Mouse (Mus musculus): ENCODE measurements around the gene Fbf1.

Fbf1 gene

DNA sequence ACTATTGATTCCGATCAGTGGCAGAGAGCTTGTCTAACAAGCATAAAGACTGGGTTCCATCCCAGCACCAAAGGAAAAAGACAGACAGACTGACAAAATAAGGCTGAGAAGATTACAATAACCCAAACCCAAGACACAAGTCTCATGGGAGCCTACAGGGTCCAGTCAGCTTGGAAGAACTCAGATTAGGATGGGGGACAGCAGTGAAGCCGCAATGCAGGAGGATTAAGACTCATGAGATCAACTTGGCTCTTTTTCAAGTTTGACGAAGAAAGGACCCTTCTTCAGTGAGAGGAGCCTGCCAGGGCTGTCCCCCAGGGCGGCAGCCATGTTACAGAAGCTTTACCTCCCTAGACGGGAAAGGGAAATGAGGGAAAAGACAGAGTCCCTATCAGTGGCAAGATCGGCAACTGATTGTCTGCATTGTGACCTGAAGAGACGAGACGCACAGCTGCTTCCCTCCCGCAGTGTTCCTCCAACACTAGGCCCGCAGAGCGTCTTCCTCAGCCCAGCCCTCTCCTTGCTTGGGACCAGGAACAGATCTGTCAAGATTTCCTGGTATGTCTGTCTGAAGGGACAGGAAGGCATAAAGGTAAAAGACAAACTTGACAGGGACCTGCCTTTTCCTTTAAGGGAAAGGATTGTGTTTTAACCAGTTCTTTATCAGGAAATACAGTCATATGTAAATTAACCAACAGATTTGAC, 19.4 kb upstream of the Fbf1 start:
- in situ Hi-C loops (cut with MboI; ENCODE audit: low pct_unique_long_range_greater_than_20kb in 1 of 2, low sequenced_read_pairs in 2 of 2, unreplicated experiment in 1 of 2): no loop called here

GRCm38 (mm10) chr11:116186360-116186759, 18.4 kb upstream of the Fbf1 start:
- in situ Hi-C loops (cut with MboI; ENCODE audit: low pct_unique_long_range_greater_than_20kb in 1 of 2, low sequenced_read_pairs in 2 of 2, unreplicated experiment in 1 of 2): no loop called here

DNA sequence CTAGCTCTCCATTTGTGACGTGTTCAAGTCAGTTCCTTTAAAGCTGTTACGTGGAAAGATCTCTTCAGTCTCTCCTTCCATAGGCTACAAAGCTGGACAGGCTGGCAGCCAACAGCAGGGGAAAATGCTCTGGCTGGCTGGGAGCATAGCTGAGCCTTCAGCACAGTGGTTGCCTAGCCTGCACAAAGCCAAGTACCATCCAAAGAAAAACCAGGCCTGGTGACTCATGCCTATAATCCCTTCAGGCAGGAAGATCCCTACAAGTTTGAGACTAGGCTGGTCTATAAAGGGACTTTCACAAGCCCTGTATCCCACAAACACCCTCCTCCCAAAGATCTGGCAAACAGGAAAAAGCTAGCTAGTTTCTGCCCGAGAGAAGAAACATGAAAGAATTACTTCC, 17.9 kb upstream of the Fbf1 start:
- in situ Hi-C loops (cut with MboI; ENCODE audit: low pct_unique_long_range_greater_than_20kb in 1 of 2, low sequenced_read_pairs in 2 of 2, unreplicated experiment in 1 of 2): no loop called here

DNA sequence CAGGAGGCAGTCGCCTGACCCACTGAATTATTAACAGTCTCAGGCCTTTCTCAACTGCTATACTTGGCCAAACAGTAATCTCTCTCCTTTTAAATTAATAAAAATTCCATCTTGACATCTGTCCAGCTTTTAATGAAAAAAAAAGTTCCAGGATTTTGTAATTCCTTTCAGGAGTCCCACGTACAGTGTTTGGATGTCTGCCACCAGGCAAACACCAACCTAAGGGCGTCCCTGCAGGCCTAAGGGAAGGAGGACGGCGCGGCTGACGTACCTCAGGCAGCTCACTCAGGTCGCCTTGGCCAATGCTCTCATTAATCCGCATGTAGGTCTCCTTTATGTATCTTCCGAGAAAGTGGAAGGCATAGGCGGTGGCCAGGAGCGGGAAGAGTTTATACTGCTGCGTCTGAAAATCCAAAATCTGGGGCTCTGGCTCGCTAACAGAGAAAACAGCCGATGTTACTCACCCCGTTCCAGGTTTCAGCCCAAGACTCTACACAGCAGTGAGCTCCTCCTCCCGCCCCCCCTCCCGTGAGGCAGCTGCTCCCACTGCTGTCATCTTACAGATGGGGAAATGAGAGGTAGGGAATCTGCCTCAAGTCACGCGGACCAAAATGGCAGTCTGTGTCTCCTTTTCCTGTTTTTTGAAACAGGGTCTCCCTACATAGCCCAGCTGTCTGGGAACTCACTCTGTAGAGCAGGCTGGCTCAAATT, 10.6 kb upstream of the Fbf1 start:
- in situ Hi-C loops (cut with MboI; ENCODE audit: low pct_unique_long_range_greater_than_20kb in 1 of 2, low sequenced_read_pairs in 2 of 2, unreplicated experiment in 1 of 2): no loop called here

DNA sequence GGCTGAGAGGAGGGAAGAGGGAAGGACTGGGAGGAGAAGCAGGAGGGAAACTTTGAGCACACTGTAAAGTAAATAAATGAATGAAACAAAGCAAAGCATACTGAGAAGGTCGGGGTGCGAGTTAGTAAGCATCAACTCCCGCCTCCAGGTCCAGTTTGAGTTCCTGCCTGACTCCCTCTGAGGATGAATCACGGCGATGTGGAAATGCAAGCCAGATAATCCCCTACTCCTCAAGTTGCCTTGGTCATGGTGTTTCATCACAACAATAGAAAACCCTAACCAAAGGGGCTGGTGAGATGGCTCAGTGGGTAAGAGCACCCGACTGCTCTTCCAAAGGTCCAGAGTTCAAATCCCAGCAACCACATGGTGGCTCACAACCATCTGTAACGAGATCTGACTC, 8.0 kb upstream of the Fbf1 start:
- in situ Hi-C loops (cut with MboI; ENCODE audit: low pct_unique_long_range_greater_than_20kb in 1 of 2, low sequenced_read_pairs in 2 of 2, unreplicated experiment in 1 of 2): no loop called here

DNA sequence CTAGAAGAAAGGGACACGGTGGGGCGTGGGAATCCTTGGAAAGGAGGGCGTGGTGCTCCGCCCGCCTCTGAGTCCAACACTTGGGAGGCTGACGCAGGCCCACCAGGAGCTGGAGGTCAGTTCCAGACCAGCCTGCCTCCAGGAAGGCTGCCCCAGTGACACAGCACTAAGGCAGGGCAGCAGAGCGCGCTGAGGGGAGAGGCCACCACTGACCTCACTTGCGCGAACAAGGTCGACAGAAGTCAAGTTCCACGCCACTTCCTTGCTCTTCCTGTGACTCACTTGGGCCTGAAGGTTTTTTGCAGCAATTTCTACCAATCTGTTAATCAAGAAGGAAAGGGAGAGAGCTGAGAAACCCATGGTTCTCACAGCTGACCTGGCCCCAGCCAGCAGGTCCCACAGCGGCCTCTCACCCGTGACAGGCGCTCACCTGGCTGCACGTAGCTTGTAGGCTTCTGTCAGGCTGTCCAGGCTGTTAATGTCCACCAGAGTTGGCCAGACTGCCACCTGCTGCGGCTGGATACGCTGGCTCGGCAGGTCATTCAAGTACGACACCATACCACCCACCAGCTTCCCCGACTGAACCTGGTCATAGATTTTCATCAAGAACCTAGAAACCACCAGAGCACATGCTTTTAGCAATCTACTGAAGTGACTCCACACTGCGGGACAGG, 6.9 kb upstream of the Fbf1 start:
- in situ Hi-C loops (cut with MboI; ENCODE audit: low pct_unique_long_range_greater_than_20kb in 1 of 2, low sequenced_read_pairs in 2 of 2, unreplicated experiment in 1 of 2): no loop called here

DNA sequence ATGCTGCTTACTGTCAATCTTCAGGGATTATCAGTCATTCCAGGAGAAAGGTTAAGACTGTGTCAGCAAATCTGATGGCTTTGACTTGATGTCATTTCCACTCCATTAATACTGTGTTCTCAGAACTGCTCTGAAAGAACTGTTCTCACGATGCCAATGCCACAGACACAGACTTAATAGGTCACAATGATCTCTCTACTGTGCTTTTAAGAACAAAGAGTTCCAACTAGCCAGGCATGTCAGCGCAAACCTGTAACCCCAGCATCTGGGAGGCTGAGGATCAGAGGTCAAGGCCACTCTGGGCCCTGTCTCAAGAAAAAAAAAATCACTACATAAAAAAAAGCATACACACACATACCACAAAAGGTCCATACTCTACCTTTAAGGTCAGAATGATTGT, 4.0 kb upstream of the Fbf1 start:
- in situ Hi-C loops (cut with MboI; ENCODE audit: low pct_unique_long_range_greater_than_20kb in 1 of 2, low sequenced_read_pairs in 2 of 2, unreplicated experiment in 1 of 2): no loop called here

DNA sequence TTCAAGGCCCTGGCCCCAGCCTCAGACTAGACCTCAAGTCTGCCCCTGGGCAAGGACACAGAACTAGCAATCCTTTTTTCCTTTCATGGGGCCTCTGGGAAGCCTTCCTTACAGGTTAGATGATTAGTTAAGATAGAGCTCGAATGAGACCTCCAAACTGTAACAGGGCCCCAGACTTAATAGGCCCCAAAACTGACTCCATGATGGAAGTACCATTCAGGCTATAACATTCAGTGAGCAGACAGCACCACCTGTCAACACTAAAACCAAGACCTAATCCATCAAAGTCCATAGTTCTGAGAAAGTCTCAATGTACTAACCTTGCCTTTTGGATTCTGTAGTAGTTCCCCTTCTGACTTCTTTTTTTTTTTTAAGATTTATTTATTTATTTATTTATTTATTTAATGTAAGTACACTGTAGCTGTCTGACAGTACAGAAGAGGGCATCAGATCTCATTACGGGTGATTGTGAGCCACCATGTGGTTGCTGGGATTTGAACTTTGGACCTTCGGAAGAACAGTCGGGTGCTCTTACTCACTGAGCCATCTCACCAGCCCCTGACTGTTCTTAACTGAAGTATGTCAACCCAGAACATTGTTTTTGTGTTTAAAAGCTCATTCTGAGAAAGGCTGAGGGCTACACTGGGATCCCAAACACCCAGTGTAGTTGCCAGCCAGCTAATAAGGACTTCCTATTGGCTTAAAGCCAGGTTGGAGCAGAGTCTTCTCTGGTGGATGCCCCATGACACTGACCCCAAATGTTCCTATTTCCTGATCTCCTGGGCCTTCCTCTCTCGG, 2.2 kb upstream of the Fbf1 start:
- in situ Hi-C loops (cut with MboI; ENCODE audit: low pct_unique_long_range_greater_than_20kb in 1 of 2, low sequenced_read_pairs in 2 of 2, unreplicated experiment in 1 of 2): no loop called here

GRCm38 (mm10) chr11:116169214-116169613, 1.2 kb upstream of the Fbf1 start:
- in situ Hi-C loops (cut with MboI; ENCODE audit: low pct_unique_long_range_greater_than_20kb in 1 of 2, low sequenced_read_pairs in 2 of 2, unreplicated experiment in 1 of 2): no loop called here

- in situ Hi-C loops (cut with MboI; ENCODE audit: low pct_unique_long_range_greater_than_20kb in 1 of 2, low sequenced_read_pairs in 2 of 2, unreplicated experiment in 1 of 2): no loop called here
Measured at GRCm38 (mm10) chr11:116167232-116167631, 734 bp downstream of the Fbf1 start.

GRCm38 (mm10) chr11:116163002-116163401, 5.0 kb downstream of the Fbf1 start:
- in situ Hi-C loops (cut with MboI; ENCODE audit: low pct_unique_long_range_greater_than_20kb in 1 of 2, low sequenced_read_pairs in 2 of 2, unreplicated experiment in 1 of 2): no loop called here

DNA sequence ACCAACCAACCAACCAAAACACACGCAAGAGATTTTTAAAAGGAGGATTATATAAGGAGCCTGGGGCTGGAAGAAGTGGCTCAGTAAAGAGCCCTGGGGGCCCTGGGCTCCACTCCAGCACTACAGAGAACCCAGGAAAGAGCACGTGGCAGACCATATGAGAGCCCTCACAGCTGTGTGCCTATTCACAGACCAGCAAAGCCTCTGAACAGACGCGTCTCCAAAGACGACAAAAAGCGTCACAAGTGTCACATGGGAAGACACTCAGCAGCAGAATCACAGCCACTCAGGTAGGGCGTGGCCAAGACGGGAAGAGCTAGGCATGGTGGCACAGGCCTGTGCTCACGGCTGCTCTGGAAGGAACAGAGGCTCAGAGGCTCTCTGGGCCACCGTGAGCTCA, 5.8 kb downstream of the Fbf1 start:
- in situ Hi-C loops (cut with MboI; ENCODE audit: low pct_unique_long_range_greater_than_20kb in 1 of 2, low sequenced_read_pairs in 2 of 2, unreplicated experiment in 1 of 2): no loop called here

- in situ Hi-C loops (cut with MboI; ENCODE audit: low pct_unique_long_range_greater_than_20kb in 1 of 2, low sequenced_read_pairs in 2 of 2, unreplicated experiment in 1 of 2): no loop called here
Measured at GRCm38 (mm10) chr11:116161312-116161711, 6.7 kb downstream of the Fbf1 start.

DNA sequence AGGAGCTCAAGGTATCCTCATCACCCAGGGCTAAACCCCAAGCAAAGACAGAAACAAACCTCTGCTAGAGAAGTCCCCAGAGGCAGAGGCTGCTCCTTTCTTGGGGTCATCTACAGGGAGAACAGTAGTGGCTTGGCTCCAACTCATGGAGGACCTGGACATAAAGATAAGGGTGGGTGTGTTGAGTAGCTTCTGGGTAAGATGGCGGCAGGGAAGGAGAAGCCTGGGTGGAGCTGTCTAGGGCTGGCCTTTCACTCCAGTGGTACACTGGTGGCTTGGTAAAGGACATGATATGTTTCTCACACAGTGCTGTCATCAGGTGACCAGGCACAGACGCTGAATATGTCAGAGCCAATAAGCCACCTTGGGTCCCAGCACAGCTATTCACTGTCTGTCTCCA, 17.0 kb downstream of the Fbf1 start:
- in situ Hi-C loops (cut with MboI; ENCODE audit: low pct_unique_long_range_greater_than_20kb in 1 of 2, low sequenced_read_pairs in 2 of 2, unreplicated experiment in 1 of 2): no loop called here

- in situ Hi-C loops (cut with MboI; ENCODE audit: low pct_unique_long_range_greater_than_20kb in 1 of 2, low sequenced_read_pairs in 2 of 2, unreplicated experiment in 1 of 2): no loop called here
Measured at GRCm38 (mm10) chr11:116149341-116149740, 18.6 kb downstream of the Fbf1 start.

DNA sequence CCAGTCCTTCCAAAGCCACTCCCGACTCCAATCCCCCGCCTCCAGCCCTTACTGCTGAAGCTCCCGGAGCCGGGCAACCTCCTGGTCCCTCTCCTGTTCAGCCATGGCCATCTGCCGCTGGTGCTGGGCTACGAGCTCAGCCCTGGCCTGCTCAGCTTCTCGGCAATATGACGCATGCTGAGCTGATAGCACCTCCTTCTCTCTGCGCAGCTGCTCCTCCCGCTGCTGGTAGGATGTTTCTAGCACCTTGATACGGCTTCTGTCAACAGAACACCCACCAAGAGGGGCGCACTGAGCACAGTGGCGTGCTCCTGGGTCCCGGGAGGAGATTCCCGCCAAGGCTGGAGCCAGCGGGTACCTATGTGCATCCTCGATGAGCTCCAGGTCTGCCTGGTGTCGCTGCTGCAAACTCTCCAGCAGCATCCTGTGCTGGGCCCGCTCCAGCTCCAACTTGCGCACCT, 19.2 kb downstream of the Fbf1 start:
- in situ Hi-C loops (cut with MboI; ENCODE audit: low pct_unique_long_range_greater_than_20kb in 1 of 2, low sequenced_read_pairs in 2 of 2, unreplicated experiment in 1 of 2): no loop called here

GRCm38 (mm10) chr11:116146294-116146985, 21.5 kb downstream of the Fbf1 start:
- in situ Hi-C loops (cut with MboI; ENCODE audit: low pct_unique_long_range_greater_than_20kb in 1 of 2, low sequenced_read_pairs in 2 of 2, unreplicated experiment in 1 of 2): no loop called here

- in situ Hi-C loops (cut with MboI; ENCODE audit: low pct_unique_long_range_greater_than_20kb in 1 of 2, low sequenced_read_pairs in 2 of 2, unreplicated experiment in 1 of 2): no loop called here
Measured at GRCm38 (mm10) chr11:116145481-116146293, 22.3 kb downstream of the Fbf1 start.
